Mouse (Mus musculus) retina, postnatal 7 days (tissue): Measurements from ENCODE around the gene Gkn3.

Experiments
- DNase-seq: peaks from one replicate; pipeline ENCODE4 v3.0.0-alpha.2; 2012; ENCODE audit warnings: low read depth, low spot score

Gkn3 gene

DNA sequence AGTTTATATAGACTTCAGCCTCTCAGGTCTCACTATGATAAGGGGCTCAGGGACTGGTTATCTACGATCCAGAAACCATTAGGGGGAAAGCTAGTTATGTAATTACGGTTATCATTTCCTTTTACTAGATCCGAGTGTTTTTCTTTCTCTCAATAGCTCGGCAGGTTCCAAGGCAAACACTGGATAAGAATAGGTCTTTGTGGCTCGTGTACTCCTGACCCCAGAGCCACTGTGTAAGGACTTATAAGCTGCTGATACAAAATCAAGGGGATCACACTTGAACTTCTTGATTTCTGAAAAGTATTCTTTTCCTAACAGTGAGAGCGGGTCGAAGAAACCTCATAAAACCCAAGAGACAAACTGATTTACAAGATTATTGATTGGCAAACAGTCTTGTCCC is at the start of gene Gkn3:
Gene Gkn3, minus strand, starts transcription at position 59 of the 400 bp plus-strand sequence.
- DNase-seq = no peak

DNA sequence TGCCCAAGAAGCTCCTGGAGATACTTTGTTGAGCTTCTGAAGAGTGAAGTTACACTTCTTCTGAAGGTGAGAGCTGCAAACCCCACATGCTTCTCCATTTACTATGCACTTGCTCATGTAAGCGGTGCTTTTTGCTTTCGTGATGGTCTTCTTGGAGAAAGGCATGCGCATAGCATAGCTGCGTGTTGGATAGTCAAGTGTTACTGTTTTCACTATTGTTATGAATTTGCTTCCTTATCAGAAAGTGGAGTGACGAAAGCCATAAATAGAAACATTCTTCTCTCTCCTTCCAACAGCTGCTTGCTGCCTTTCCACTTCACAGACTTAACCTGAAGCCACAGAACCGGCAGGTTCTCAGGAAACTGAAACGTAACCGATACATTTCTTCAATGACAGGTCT is 48.0 kb upstream of the Gkn3 start:
- DNase-seq = no peak

DNA sequence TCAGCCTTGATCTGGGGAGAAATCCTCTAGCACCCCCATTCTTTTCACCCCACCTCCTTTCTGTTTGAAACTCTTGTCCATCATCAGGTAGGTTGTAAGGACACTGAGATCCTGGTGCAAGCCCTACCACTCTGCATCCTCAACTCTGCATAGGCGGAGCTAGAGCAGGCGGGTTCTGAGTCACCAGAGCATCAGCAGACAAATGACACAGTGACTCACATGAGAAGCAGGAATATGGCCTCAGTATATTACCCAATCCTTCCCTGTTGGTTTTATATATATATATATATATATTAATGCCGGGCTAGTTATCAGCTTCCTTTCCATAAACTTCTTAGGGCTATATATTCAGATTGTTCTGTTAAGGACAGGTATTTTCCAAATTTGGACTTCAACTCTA is 47.1 kb upstream of the Gkn3 start:
- DNase-seq = no peak

DNA sequence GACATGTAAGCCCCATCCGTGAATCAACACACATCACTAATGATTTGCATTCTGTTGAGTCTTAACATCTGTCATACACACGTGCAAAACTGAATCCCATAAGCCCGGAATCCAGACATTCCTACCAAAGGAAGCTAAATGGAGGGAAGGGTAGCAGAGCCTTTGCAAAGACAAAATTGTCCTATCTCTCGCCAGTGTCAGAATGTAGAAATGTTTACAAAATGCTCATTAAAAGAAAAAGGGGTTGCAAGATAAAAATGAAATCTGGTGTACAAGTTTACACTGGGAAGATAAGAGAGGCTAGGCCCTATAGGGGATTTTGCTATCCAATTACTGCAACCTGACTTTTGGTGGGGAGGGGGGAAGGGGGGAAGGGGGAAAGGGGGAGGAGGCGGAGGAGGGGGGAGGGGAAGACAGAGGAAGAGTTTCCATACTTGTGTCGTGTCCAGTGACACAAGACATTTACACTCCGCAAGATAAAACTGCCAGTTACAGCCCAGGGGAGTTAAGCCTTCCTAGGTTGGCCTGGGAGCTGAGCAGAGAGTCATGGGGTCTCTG is 39.8 kb upstream of the Gkn3 start, which contains the start of gene Bmp10:
Gene Bmp10, plus strand, starts transcription at position 508 of the 558 bp plus-strand sequence.
- DNase-seq = no peak

DNA sequence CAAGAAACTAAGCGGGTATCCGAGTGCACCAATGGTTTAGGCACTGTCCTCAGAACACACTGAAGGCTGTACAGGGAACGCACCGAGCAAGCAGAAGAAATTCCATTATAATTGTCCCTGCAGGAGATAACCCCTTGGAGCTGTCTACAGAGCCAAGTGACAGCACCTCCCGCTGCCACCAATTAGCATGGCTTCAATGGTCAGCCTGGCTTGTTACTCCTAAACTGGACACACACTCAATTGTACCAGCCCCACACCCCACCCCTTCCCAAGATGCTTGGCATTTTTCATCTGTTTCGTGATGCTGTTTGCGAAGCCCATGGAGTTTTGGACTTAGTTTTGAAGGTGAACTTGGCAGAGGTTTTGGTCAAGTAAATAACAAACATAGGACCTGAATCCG is 38.9 kb upstream of the Gkn3 start:
- DNase-seq = no peak

DNA sequence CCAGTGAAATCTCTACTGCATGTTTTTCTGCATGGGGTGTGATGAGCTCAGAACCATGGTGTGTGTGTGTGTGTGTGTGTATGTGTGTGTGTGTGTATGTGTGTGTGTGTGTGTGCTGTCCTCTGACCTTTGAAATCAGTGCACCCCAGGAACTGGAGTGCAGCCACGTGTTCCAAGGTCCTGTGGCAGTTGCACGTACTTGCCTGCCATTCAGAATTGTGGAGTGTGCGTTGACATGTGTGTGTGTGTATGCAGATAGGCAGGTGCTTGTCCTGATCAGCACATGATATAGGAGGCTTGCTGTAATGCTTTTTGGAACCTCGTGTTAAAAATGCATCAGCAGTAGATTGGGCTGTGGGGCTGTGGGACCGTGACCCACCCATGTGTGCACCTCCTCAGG is 38.2 kb upstream of the Gkn3 start:
- DNase-seq = no peak

DNA sequence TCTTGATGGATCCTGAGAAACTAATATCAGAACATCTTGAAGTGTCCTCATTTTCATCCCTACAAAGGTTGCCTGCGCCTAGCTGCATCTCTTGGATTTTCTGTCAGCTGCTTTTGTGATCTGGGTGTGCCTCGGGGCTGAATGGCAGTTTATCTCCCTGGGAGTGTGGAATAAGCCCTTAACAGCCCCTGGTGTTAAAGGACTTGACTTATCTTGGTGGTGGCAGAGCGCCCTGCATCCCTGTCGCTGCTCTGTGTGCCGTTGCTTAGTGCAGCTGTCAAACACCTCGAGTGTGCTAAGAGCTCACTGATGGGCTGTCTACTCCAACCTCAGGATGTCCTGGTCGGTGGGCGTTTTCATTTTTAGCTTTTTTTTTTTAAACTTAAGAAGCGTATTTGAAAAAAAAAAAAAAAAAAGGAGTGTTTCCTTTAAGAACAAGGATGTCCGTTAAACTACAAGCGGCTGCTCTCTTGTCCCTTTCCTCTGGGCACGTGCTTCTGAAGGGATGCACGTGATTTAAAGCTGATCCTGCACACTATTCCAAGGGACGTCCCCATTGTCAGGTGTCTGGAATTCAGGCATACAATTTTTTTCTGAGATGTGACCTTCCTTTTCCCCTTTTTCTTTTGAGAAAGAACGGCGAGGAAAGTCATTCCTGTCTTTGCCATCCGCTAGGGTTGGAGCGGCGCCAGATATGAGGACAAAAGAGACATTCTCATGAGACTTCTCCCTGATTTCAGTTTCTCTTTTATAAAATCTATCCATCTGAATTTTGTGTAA is 35.5 kb upstream of the Gkn3 start:
- no peak for DNase-seq

DNA sequence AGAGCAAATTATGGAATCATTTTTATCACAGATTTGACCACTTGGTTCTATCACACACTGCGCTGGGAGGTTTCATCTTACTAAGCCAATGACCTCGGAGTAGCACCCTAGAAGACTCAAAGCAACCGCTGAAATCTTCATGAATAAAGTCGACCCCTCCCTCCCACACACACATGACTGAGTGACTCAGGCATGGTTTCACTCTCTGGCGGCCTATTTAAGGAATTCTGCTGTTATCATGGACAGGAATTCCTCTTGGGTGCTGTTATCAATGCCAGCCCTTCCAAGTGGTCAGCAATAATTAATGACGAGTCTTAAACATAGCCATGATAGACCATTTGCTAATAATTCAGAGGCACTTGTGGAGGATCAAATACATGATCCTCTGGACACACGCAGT is 33.6 kb upstream of the Gkn3 start:
- no peak for DNase-seq

DNA sequence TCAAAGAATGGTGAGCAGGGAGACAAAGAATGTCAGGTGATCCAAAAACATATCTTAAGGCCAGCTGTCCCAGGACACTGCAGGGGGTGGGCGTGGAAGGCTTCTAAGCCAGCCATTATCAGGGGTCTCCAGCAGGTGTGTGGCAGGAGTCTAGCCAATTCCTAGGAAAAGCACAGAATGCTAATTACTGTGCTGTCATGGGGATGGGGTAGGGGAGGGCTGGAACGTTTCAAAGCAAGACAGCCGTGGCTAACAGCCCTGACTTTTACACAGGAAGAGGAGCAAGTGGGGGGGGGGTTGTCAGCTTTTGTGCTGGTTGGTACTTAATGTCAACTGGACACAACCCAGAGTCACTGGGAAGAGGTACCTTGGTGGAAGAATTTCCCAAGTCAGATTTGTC is 23.3 kb upstream of the Gkn3 start:
- DNase-seq = no peak

DNA sequence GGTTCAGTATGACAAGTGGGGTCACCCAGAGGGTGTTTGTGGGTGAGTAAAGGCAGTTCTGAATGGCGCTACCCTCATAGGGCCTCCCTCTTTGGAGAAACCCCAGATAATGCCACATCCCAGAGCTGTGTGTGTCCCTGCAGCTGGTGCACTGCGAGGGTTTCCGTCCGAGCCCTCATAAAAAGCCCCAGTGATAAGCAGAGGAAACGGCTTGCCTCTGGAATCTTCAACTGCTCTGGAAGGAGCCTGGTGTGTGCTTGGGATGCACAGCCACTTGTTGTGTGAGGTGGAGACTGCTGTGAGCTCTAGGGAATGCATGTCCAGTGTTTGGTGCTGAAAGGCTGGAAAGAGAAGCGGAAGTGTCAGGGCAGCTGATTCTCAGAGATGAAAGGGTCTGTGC is 12.7 kb upstream of the Gkn3 start:
- no peak for DNase-seq

DNA sequence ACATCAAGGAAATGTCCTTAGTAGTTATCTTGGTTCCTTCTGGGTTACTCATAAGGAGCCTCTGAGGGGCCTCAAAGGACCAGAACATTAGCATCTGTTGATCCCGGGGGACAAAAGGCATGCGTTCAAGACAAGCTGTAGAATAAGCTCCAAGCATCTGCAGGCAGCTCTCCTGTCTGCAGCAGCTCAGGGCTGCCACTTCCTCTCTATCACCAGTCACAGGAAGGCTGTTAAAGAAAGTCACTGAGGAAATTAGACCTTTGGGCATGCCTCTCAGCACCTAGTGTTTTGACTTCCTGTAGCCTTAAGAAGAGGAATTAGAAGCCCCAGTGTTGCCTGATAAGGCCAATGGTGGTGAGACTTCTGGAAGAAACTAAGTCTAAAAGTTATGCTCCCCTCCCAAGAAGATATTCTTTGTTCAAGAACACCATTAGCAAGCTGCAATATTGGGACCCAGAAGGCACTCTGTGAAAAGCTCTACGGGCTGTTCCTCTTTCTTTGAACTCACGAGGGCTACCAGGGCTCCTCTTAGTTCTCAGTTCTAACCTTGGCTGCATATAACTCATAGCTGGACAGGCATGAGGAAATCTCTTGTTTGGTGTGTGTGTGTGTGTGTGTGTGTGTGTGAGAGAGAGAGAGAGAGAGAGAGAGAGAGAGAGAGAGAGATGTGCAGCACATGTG is 11.3 kb upstream of the Gkn3 start:
- DNase-seq = no peak

DNA sequence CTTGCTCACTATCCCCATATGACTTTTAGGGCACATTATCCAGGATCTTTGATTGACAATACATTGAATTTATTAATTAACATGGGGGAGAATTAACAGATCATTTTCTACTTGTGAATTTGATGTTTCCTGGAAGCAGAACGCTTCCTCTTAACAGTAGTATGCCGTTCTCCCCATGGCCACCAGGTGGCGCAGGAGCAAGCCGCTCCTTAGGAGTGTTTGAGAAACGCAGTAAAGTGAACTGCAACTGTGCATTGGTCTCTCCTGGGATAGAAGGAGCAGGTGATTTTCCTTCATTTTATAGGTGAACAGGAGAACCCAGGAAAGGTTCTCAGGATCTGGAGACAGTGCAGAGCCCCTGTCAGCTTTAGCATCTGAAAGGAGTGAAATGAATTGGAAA is 10.4 kb upstream of the Gkn3 start:
- peak; percentile 47 for DNase-seq

DNA sequence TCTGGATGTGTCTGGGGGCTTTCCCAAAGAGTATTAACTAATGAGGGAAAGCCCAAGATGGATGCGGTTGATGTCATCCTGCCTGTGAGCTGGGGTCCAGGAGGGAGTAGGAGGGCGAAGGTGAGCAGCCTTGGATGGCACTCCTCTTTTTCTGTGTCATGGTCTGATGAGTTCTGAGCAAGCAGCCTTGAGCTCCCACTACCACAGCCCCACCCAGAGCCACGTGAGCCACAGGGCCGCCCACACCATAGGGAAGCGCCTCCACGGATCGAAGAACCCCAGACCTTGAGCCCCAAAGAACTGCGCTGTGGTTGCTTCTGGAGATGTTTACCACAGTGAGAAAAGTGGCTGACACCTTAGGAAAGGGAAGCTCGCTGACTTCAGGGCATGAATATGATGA is 6.0 kb upstream of the Gkn3 start:
- DNase-seq = no peak

DNA sequence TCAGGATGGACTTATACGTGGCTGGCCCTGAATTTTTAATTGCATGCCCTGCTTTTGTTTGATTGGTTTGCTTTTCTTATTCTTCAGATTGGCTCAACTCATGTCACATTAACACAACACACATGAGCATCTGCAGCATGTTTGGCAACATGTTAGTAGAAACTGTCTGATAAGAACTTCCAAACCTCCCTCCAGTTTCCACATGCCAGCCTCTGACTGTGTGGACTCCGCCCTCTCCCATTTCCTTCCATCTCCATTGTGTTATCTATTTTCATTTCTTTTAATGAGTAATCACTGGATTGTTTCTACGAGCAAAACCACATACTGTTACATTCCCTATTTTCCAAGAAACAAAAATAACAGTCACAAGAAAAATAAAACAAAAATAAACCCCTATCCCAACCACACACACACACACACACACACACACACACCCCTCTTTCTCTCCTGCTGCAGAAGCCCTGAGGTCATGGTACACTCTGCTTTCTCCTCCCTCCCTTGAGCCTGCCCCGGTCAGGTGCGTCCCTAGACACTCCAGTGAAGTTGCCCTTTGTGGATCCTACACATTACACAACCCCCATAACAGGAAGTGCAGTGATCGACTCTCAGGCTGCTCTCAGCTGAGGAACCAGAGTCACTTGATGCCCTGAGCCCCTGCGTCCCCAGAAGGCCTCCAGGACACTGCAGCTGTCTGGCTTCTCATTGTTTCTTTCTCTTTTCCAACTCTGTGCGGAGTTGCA is 4.9 kb upstream of the Gkn3 start:
- DNase-seq = no peak

DNA sequence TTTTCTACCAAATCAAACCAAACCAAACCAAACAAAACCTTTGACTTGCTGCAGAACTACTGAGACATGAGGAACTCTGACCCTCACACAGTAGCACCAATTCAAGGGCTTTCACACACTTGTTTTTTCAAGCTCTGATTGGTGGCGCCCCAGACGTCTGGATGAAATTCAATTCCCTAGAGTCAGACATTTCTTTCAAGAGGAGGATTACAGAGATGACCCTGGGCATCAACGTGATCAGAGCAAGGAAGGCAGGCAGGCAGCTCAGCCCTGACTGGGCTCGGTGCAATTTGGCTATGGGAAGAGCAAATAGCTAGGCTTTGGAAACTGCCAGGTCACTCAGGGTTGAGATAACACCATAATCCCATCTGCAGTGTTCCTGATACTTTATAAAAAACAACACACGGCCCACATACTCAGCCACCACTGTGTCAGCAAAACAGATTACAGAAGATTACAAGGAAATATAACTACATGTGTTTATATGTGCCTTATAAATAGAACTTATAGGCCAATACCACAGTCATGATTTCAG is 787 bp upstream of the Gkn3 start:
- DNase-seq = no peak

DNA sequence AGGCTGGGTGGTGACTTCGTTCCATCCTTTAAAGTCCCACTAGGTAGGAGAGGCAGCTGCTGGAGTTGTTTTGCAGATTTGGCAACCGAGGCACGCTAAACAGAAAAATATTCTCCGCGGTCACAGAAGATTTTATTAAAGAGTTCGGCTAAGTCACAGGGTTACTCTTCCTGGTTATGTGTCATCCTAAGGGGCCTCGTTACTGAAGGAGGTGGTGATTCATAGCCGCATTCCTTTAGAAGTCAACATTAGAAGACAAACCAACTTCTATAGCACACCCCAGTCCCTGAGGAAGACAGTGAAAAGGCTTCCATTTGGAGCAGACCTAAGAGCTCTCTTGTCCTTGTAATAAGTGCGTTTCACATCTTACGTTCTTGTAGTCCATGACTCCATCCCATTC is 2.1 kb downstream of the Gkn3 start:
- no peak for DNase-seq

DNA sequence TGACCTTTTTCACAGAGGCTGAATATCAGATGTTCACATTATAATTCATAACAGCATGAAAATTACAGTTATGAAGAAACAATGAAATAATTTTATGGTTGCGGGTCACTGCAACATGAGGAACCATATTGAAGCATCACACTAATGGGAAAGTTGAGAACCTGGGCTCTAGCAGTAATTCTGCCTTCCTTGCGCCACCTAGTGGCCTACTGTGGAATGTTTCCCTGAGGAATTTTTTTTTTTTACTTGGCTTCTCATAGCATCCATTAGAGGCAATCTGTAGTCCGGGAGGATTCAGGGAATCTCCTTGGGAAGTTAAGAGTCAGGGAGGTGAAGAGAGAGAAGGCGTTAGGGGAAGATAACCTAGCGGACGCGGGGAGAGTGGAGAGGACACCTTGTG is 2.5 kb downstream of the Gkn3 start:
- DNase-seq = peak; percentile 59

DNA sequence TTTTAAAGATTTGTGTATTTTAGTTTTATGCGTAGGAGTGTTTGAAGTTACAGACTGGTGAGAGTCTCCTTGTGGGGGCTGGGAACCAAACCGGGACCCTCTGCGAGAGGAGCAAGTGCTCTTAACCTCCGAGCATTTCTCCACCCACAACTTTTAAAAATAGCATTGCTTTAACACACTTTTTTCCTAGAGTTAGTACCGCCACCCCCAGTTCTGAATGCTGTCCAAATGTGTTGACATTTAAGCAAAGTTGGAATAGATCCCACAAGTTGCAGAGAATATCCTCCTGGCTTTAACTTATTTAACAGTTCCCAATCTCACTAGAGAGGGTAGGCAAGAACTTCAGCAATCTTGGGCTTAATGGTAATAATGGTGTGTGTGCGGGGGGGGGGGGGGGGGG is 4.0 kb downstream of the Gkn3 start:
- no peak for DNase-seq

DNA sequence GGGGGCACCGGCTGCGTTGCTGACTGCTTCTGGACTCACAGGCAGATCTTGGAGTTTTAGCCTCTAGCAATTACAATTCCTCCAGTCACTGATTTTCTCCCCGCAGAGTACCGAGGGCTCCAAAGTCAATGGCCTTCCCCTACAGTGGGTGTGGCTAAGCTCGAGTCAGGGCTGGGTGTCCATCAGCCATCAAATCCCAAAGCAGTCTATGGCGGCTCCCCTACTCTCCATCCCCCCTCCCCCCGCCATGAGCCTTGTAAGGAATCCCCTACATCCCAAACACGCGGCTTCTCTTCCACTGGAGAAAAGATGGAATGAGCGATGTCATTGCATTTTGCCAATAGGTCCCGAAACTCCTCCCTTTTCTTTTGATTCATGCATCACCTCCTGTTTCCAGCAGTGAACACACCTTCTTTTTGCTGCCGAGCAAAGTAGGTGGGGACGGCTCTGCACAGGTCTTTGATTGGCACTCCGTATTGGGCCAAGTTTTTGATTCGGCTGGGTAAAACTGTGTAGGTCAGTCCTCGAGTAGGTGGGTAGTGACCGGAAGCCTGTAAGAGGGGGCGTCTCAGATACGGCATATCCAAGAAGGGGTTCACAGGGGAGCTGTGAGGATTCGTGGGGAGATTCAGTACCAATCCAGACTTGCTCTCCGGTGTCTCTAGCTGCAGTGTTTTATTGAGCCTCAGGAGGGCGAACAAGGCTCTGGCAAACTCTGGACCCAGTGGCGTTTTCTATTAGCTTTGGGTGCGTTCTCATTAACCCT is 4.6 kb downstream of the Gkn3 start:
- DNase-seq = no peak

DNA sequence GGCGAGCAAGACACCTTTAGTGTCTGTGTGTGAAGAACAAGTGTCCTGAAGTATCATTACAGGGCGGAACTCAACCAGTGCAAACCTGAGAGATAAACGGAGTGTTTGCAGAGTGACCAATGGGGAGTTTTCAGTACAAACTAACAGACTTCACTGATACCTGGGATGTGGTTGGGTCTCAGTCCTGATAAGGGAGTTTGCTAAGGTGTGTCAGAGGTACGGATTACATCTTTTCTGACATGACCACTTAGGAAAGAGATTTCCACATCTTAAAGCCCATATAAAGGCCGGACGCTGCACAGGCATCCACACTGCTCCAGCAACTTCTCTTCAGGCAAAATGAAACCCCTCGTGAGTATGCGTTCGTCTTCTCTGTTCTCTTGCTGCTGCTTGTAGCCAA is 15.7 kb downstream of the Gkn3 start, which contains the start of gene Gkn2:
Gene Gkn2, plus strand, starts transcription at position 301 of the 400 bp plus-strand sequence.
- no peak for DNase-seq

DNA sequence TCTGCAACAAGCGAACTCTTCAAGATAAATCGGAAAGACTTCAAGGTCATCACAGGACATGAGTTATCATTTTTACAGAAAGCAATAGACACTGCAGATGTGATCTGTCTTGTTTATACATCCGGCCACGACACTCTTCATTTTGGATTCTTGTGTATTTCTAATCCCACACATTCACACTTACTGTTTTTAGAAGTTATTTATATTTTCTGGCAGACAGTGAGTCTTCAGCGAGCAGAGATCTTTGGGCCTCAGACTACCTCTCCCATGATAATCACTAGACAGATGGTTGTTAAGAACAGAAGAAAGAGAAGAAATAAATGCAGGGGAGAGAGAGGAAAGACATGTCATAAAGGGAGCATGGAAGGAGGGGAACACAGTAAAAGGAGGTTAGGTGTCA is 19.5 kb downstream of the Gkn3 start:
- no peak for DNase-seq
